Mouse (Mus musculus) layer of hippocampus, adult 2 months (tissue): Measurements from ENCODE around the gene Colgalt1. TPM values are rescaled to one million over a fixed set of nuclear protein-coding genes. Genes with fewer than 3 reads are reported as not detected.
A peak's percentile ranks its signal among the peaks of the same experiment; 100 is the strongest.

Source experiments
- DNase-seq, 2 experiments: peaks; one replicate each; pipeline ENCODE4 v3.0.0; 2022; ENCODE audit warnings: low spot score in 2 of 2
- H3K27ac ChIP-seq: fragments of 200-600 bp; 2 replicates; pipeline ENCODE4 v1.8.1; 2022
- H3K4me3 ChIP-seq: fragments of 200-600 bp; 2 replicates; pipeline ENCODE4 v1.8.1; 2022; ENCODE audit warnings: mild to moderate bottlenecking
- CTCF ChIP-seq: fragments of 200-600 bp; conservative IDR thresholded peaks from 2 replicates; pipeline ENCODE4 v1.8.1; 2022; ENCODE audit warnings: antibody characterized with exemption, mild to moderate bottlenecking, moderate library complexity
- microRNA-seq, 2 experiments: library from miRNA; unstranded; fragments of <30 nt; microRNA quantifications; one replicate each; pipeline ENCODE4 v1.2.0; 2021
- total RNA-seq, 2 experiments: library from RNA; stranded (reverse); gene quantifications; 2 replicates each; pipeline ENCODE4 v1.2.3; 2021

Colgalt1 gene
- total RNA-seq, 2 experiments from 2014 or later = 52.4 to 60.1 TPM

- H3K27ac ChIP-seq = peak overlapping the region; percentile 53; the same call in 1 of the 2 replicates
- TF ChIP-seq CTCF = no peak
- no peak for DNase-seq
- H3K4me3 ChIP-seq = peak overlapping the region; percentile 32
These were observed 57.6 kb downstream of the Colgalt1 start for GRCm38 (mm10) chr8:71668220-71668975.

GRCm38 (mm10) chr8:71670198-71670597, 59.4 kb downstream of the Colgalt1 start:
- Histone ChIP-seq H3K27ac (peak overlapping the region; percentile 98), H3K4me3 (peak overlapping the region; percentile 87)
- DNase-seq = no peak
- TF ChIP-seq CTCF = no peak

DNA sequence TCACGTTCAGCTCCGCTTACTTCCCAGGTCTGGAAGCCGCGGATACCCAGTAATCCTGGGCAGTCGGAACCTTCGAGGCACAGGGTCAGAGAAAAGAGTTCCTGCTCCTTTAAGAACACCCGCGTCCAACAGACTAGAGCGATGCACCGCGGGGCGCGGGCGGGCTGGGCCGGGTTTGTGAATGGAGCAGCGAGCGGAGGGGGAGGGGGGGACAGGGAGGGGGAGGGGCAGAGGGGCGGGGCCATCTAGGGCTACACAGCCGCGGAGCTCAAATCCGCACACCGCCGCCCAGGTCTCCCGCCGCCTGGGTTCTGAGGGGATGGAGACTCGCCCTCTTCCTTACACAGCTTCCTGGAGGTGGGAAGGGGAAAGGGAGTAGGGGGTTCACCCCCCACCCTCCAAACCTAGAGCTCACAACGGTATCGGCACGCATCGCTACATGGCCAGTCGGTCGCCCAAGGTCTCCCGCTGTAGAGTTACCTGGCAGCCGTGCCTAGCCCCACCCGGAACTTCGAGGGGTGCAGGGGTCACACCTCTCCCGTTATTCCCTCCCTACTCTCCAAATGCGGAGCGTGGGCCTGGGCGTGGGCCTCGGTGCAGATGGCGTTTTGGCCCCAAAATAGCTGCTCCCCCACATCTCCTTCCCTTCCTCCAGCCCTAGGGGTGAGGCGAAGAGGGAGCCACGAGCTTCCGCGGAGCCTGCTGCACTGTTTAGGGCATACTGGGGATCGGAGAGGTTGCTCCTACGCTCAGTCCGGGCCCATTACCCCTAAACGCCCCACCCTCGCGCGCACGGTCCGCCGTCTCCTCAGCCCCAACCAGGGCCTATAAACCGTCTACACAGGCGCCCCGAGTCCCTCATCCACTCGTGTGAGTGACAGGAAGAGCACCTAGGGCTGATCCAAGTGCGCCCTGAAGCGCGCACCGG, 60.1 kb downstream of the Colgalt1 start:
- TF ChIP-seq CTCF = no peak

GRCm38 (mm10) chr8:71671549-71671965, 60.8 kb downstream of the Colgalt1 start, which contains the start of gene Unc13a:
Unc13a (minus strand) TSS chr8:71671757.
- Histone ChIP-seq H3K27ac (peak within 1 kb of the TSS; percentile 98), H3K4me3 (peak within 1 kb of the TSS; percentile 87)
- 0 out of 2 replicates have a peak, but pooled peaks have one; percentile 10 for TF ChIP-seq CTCF
- DNase-seq = peak; percentile 89 to 93

More for the DNA sequence above, 60.1 kb downstream of the Colgalt1 start:
- H3K4me3 ChIP-seq = peak overlapping the region; percentile 87
- peak; percentile 75 to 78 for DNase-seq
- peak overlapping the region; percentile 98 for H3K27ac ChIP-seq

- TF ChIP-seq CTCF = no peak
- Histone ChIP-seq H3K27ac (peak overlapping the region; percentile 98), H3K4me3 (peak overlapping the region; percentile 87)
- no peak for DNase-seq
These were observed 61.5 kb downstream of the Colgalt1 start for GRCm38 (mm10) chr8:71672168-71672735.

GRCm38 (mm10) chr8:71674071-71674470, 63.3 kb downstream of the Colgalt1 start:
- peak overlapping the region; percentile 94; the same call in 1 of the 2 replicates for H3K27ac ChIP-seq
- no peak for TF ChIP-seq CTCF
- peak in 1 of 2 experiments; percentile 63 for DNase-seq
- H3K4me3 ChIP-seq = no peak overlapping the region

Small RNA genes lying within 50 kb of the gene (microRNA-seq; reads per million reads assigned to microRNA genes)
- gene Mir6769b = 29.4 to 32.6 reads per million in 2 experiments

Other genes starting within 250 kb of the Colgalt1 start
- 100 to 1,000 TPM; 107 to 117 TPM for gene Use1, start 244.2 kb upstream of the Colgalt1 start, total RNA-seq
- gene Ocel1, start 239.7 kb upstream of the Colgalt1 start, total RNA-seq = 10 to 100 TPM; 15.4 to 15.9 TPM
- 10 to 100 TPM; 41.9 TPM for gene Nr2f6, start 229.0 kb upstream of the Colgalt1 start, total RNA-seq
- gene Ushbp1, start 215.2 kb upstream of the Colgalt1 start, total RNA-seq = 1 to 10 TPM; 3.3 to 4.3 TPM
- 100 to 1,000 TPM in 1 of 2 experiments, 10 to 100 TPM in 1; 98.3 to 102 TPM for gene Babam1, start 214.1 kb upstream of the Colgalt1 start, total RNA-seq
- under 1 TPM; 0.67 to 0.88 TPM for gene Ankle1, start 205.0 kb upstream of the Colgalt1 start, total RNA-seq
- 100 to 1,000 TPM; 260 to 270 TPM for gene Abhd8, start 147.3 kb upstream of the Colgalt1 start, total RNA-seq
- gene Mrpl34, start 146.0 kb upstream of the Colgalt1 start, total RNA-seq = 10 to 100 TPM; 39.7 to 45.4 TPM
- 10 to 100 TPM; 83.2 to 89.7 TPM for gene Dda1, start 141.8 kb upstream of the Colgalt1 start, total RNA-seq
- 10 to 100 TPM; 52.9 to 55.3 TPM for gene Ano8, start 125.0 kb upstream of the Colgalt1 start, total RNA-seq
- 10 to 100 TPM; 28.7 to 32.1 TPM for gene Gtpbp3, start 122.9 kb upstream of the Colgalt1 start, total RNA-seq
- 1 to 10 TPM; 7.3 to 7.7 TPM for gene Plvap, start 99.2 kb upstream of the Colgalt1 start, total RNA-seq
- not detected for gene Ccdc194, start 85.3 kb upstream of the Colgalt1 start, total RNA-seq
- 1 to 10 TPM; 3.4 to 5.0 TPM for gene Bst2, start 73.5 kb upstream of the Colgalt1 start, total RNA-seq
- 10 to 100 TPM; 33.8 to 34.9 TPM for gene Mvb12a, start 68.1 kb upstream of the Colgalt1 start, total RNA-seq
- gene Tmem221, start 52.1 kb upstream of the Colgalt1 start, total RNA-seq = under 1 TPM; 0.22 to 0.31 TPM
- not detected for gene Nxnl1, start 44.4 kb upstream of the Colgalt1 start, total RNA-seq
- 100 to 1,000 TPM; 125 to 126 TPM for gene Slc27a1, start 42.1 kb upstream of the Colgalt1 start, total RNA-seq
- gene Pgls, start 18.8 kb upstream of the Colgalt1 start, total RNA-seq = 10 to 100 TPM; 27.5 to 34.4 TPM
- 1 to 10 TPM; 3.8 TPM for gene Fam129c, start 13.3 kb upstream of the Colgalt1 start, total RNA-seq
- 100 to 1,000 TPM; 263 to 264 TPM for gene Unc13a, start 60.8 kb downstream of the Colgalt1 start, total RNA-seq
- 1 to 10 TPM; 5.3 TPM for gene Jak3, start 65.3 kb downstream of the Colgalt1 start, total RNA-seq
- gene Insl3, start 78.2 kb downstream of the Colgalt1 start, total RNA-seq = 1 to 10 TPM in 1 of 2 experiments, not detected in 1; 2.1 TPM
- gene B3gnt3, start 90.8 kb downstream of the Colgalt1 start, total RNA-seq = under 1 TPM; 0.72 to 0.81 TPM
- 100 to 1,000 TPM; 101 to 112 TPM for gene Fcho1, start 114.7 kb downstream of the Colgalt1 start, total RNA-seq